Mouse (Mus musculus) kidney, postnatal 25 days (tissue): ENCODE results near the gene Uvrag.

Experiments
- DNase-seq, 2 experiments: peaks; one replicate each; pipeline ENCODE4 v3.0.0; 2021; ENCODE audit warnings: mixed read lengths in 2 of 2

The Uvrag gene

GRCm38 (mm10) chr7:98874411-98874951 lies 266.5 kb downstream of the Uvrag start:
- DNase-seq, result no peak

GRCm38 (mm10) chr7:98873316-98873715 lies 267.6 kb downstream of the Uvrag start:
- no peak for DNase-seq

GRCm38 (mm10) chr7:98871882-98872281 lies 269.1 kb downstream of the Uvrag start:
- peak; percentile 32 to 52 for DNase-seq

GRCm38 (mm10) chr7:98870791-98871190 lies 270.1 kb downstream of the Uvrag start:
- DNase-seq, result no peak

- no peak for DNase-seq
Observed at GRCm38 (mm10) chr7:98869070-98869469, 271.9 kb downstream of the Uvrag start.

GRCm38 (mm10) chr7:98867794-98868150 lies 273.2 kb downstream of the Uvrag start:
- no peak for DNase-seq

GRCm38 (mm10) chr7:98867053-98867793 lies 273.7 kb downstream of the Uvrag start:
- peak in 1 of 2 experiments; percentile 16 for DNase-seq

- DNase-seq, result peak in 1 of 2 experiments; percentile 28
Observed at GRCm38 (mm10) chr7:98863969-98864718, 276.8 kb downstream of the Uvrag start.

GRCm38 (mm10) chr7:98862994-98863393 lies 277.9 kb downstream of the Uvrag start:
- no peak for DNase-seq

GRCm38 (mm10) chr7:98861002-98861401 lies 279.9 kb downstream of the Uvrag start:
- no peak for DNase-seq

GRCm38 (mm10) chr7:98857094-98857493 lies 283.8 kb downstream of the Uvrag start:
- no peak for DNase-seq

GRCm38 (mm10) chr7:98856128-98856527 lies 284.8 kb downstream of the Uvrag start:
- no peak for DNase-seq

GRCm38 (mm10) chr7:98855388-98855787 lies 285.6 kb downstream of the Uvrag start:
- DNase-seq, result no peak

GRCm38 (mm10) chr7:98853806-98854205 lies 287.1 kb downstream of the Uvrag start:
- DNase-seq, result no peak

GRCm38 (mm10) chr7:98852950-98853650 lies 287.8 kb downstream of the Uvrag start:
- DNase-seq, result no peak

GRCm38 (mm10) chr7:98851220-98851619 lies 289.7 kb downstream of the Uvrag start:
- peak in 1 of 2 experiments; percentile 12 for DNase-seq

GRCm38 (mm10) chr7:98850388-98850787 lies 290.6 kb downstream of the Uvrag start:
- no peak for DNase-seq

GRCm38 (mm10) chr7:98848899-98849640 lies 291.9 kb downstream of the Uvrag start:
- peak in 1 of 2 experiments; percentile 44 for DNase-seq

GRCm38 (mm10) chr7:98843649-98844048 lies 297.3 kb downstream of the Uvrag start:
- no peak for DNase-seq

GRCm38 (mm10) chr7:98842997-98843396 lies 297.9 kb downstream of the Uvrag start:
- DNase-seq, result no peak

- no peak for DNase-seq
Observed at GRCm38 (mm10) chr7:98841802-98842201, 299.1 kb downstream of the Uvrag start.

- DNase-seq, result no peak
Observed at GRCm38 (mm10) chr7:98840771-98841170, 300.2 kb downstream of the Uvrag start.
